ENCODE assay signal across 31 mouse cellular contexts in genomic region chr11:95279061-95279659, GRCm38 (mm10). TPM values are rescaled to one million over a fixed set of nuclear protein-coding genes. Genes with fewer than 3 reads are reported as not detected.
DNase-seq lines count a peak whose midpoint lies in the region; TF ChIP-seq lines count a peak whose summit lies in the region.
"Had no signal": no experiment of that assay in that cellular context is flagged by ENCODE, and none has a peak within 500 bp of the region (broad histone marks: within the 10 kb centered on the region; RNA-seq: fewer than 3 reads in every experiment).

No protein-coding gene starts in this region.

- no peak overlapping the region for H3K9ac ChIP-seq in MEL (ENCODE audit: control insufficient read depth, low read depth, low read length, poor library complexity, severe bottlenecking)
- H3K9ac ChIP-seq: embryonic facial prominence, embryonic 13.5 days; forebrain, embryonic 12.5 days; heart, embryonic 13.5 days; hindbrain, embryonic 12.5 days; neural tube, embryonic 12.5 days had no signal

- TF ChIP-seq EP300 in MEL (IDR thresholded peaks at IDR 0.05; ENCODE audit: low read depth in 1 of 2, low read length in 2 of 2): no peak

- no peak overlapping the region for H3K4me3 ChIP-seq in gastrocnemius, adult 2 months
- no peak overlapping the region for H3K4me3 ChIP-seq in left cerebral cortex, adult 2 months
- no peak overlapping the region for H3K4me3 ChIP-seq in MEL (ENCODE audit: control insufficient read depth in 1 of 2, insufficient read depth in 1 of 2, low read depth in 2 of 2, low read length in 2 of 2)
- H3K4me3 ChIP-seq: embryonic facial prominence, embryonic 13.5 days; erythroblast, embryonic 14.5 days; forebrain, embryonic 12.5 days; heart, embryonic 13.5 days; hindbrain, embryonic 12.5 days; megakaryocyte, embryonic 14.5 days; neural tube, embryonic 12.5 days had no signal

- no peaks in the 10 kb centered on the region for H3K9me3 ChIP-seq in MEL (replicated peaks; ENCODE audit: insufficient read depth, low read length)
- H3K9me3 ChIP-seq: embryonic facial prominence, embryonic 13.5 days; forebrain, embryonic 12.5 days; heart, embryonic 13.5 days; hindbrain, embryonic 12.5 days; megakaryocyte, embryonic 14.5 days; neural tube, embryonic 12.5 days had no signal

- intact Hi-C loops in gastrocnemius, adult 2 months (cut with DNase I): no loop called here
- intact Hi-C loops in left cerebral cortex, adult 2 months (cut with DNase I): no loop called here

- TF ChIP-seq RAD21 in MEL (IDR thresholded peaks at IDR 0.05; ENCODE audit: low read depth, low read length): peak; percentile 17

- peak; percentile 20; the same call in 1 of the 2 replicates for TF ChIP-seq CTCF in gastrocnemius, adult 2 months (IDR thresholded peaks at IDR 0.05)
- TF ChIP-seq CTCF in left cerebral cortex, adult 2 months (IDR thresholded peaks at IDR 0.05): peak; percentile 26
- peak in 2 of 3 experiments; percentile 3 to 49; a peak in 2 of 6 replicates for TF ChIP-seq CTCF in MEL (IDR thresholded peaks at IDR 0.05 in 2 of 3, conservative IDR thresholded peaks at IDR 0.05 in 1 of 3; ENCODE audit: control insufficient read depth in 1 of 3, insufficient read depth in 1 of 3, low read depth in 2 of 3, low read length in 3 of 3, poor library complexity in 1 of 3, severe bottlenecking in 1 of 3)

- H3K79me2 ChIP-seq in MEL (ENCODE audit: control insufficient read depth, insufficient read depth, low read length, poor library complexity): no peaks in the 10 kb centered on the region

- no peaks in the 10 kb centered on the region for H3K27me3 ChIP-seq in MEL (ENCODE audit: control insufficient read depth in 1 of 2, insufficient read depth in 2 of 2, low read length in 2 of 2)
- H3K27me3 ChIP-seq: embryonic facial prominence, embryonic 13.5 days; forebrain, embryonic 12.5 days; heart, embryonic 13.5 days; hindbrain, embryonic 12.5 days; megakaryocyte, embryonic 14.5 days; neural tube, embryonic 12.5 days had no signal

- peaks cover 0 to 78% of the 10 kb centered on the region in 2 experiments; a peak in 2 of 4 replicates for H3K36me3 ChIP-seq in MEL (ENCODE audit: control insufficient read depth in 1 of 2, insufficient read depth in 2 of 2, low read length in 2 of 2)

- no peaks in the 10 kb centered on the region for H3K4me1 ChIP-seq in MEL (ENCODE audit: control insufficient read depth in 1 of 2, insufficient read depth in 2 of 2, low read length in 2 of 2)
- H3K4me1 ChIP-seq: embryonic facial prominence, embryonic 13.5 days; forebrain, embryonic 12.5 days; hindbrain, embryonic 12.5 days; neural tube, embryonic 12.5 days had no signal

- no peak overlapping the region for H3K27ac ChIP-seq in gastrocnemius, adult 2 months
- H3K27ac ChIP-seq in left cerebral cortex, adult 2 months: no peak overlapping the region
- H3K27ac ChIP-seq in MEL (ENCODE audit: control insufficient read depth, low read depth, low read length): no peak overlapping the region
- H3K27ac ChIP-seq: embryonic facial prominence, embryonic 13.5 days; forebrain, embryonic 12.5 days; heart, embryonic 13.5 days; hindbrain, embryonic 12.5 days; neural tube, embryonic 12.5 days had no signal

- no peak for DNase-seq in gastrocnemius, adult 2 months
- DNase-seq in gastrocnemius, adult 18-20 months (ENCODE audit: low spot score): no peak
- no peak for DNase-seq in left cerebral cortex, adult 2 months (ENCODE audit: extremely low spot score in 1 of 2, low spot score in 2 of 2)
- DNase-seq in left cerebral cortex, adult 8-10 months (ENCODE audit: low spot score in 2 of 2): no peak
- peak; percentile 46 for DNase-seq in 416B (ENCODE audit: low read depth)
- DNase-seq in MEL (ENCODE audit: low read depth, low spot score): peak; percentile 44
- no peak for DNase-seq in cerebellum, adult 9-11 months
- no peak for DNase-seq in kidney, postnatal 10 days
- DNase-seq: adrenal gland, adult 2 months; B cell, adult 2 months; cerebellum, adult 11 months; cerebellum, postnatal 14 days; gastrocnemius, postnatal 10 days; heart, adult 11 months; heart, postnatal 14 days; kidney, adult 8-10 months; kidney, postnatal 25 days; lung, adult 2 months; lung, postnatal 36 days; midbrain, embryonic 14.5 days; right cerebral cortex, postnatal 14 days; thymus, postnatal 4 days had no signal

- TF ChIP-seq POLR2A in MEL (IDR thresholded peaks at IDR 0.05; ENCODE audit: control insufficient read depth in 1 of 2, insufficient read depth in 1 of 2, low read depth in 1 of 2, low read length in 2 of 2, poor library complexity in 1 of 2): no peak

TF ChIP-seq in MEL, 35 proteins besides CTCF, POLR2A, EP300 and RAD21:
- no peak for TF ChIP-seq JUND (IDR thresholded peaks at IDR 0.05; ENCODE audit: low read depth, low read length)
- no peak for TF ChIP-seq CHD1 (IDR thresholded peaks at IDR 0.05; ENCODE audit: low read depth, low read length)
- TF ChIP-seq CHD2 (IDR thresholded peaks at IDR 0.05; ENCODE audit: low read length): no peak
- TF ChIP-seq UBTF (IDR thresholded peaks at IDR 0.05; ENCODE audit: borderline replicate concordance, insufficient read depth, low read depth, low read length): no peak
- TF ChIP-seq ZNF384 (IDR thresholded peaks at IDR 0.05; ENCODE audit: low read depth, low read length): peak; percentile 35; the same call in 1 of the 2 replicates
- no peak for TF ChIP-seq USF1 (IDR thresholded peaks at IDR 0.05; ENCODE audit: low read depth, low read length)
- TF ChIP-seq MEF2A (IDR thresholded peaks at IDR 0.05; ENCODE audit: extremely low read depth, insufficient replicate concordance, low read depth, low read length, poor library complexity, severe bottlenecking): no peak
- no peak for TF ChIP-seq HCFC1 (IDR thresholded peaks at IDR 0.05; ENCODE audit: low read depth, low read length)
- TF ChIP-seq MAFK (IDR thresholded peaks at IDR 0.05; ENCODE audit: borderline replicate concordance, low read depth, low read length): peak; percentile 70; the same call in 1 of the 2 replicates
- no peak for TF ChIP-seq ELF1 (IDR thresholded peaks at IDR 0.05; ENCODE audit: low read depth, low read length)
- no peak for TF ChIP-seq MAX (IDR thresholded peaks at IDR 0.05; ENCODE audit: low read length)
- no peak for TF ChIP-seq SIN3A (IDR thresholded peaks at IDR 0.05; ENCODE audit: low read length)
- no peak for TF ChIP-seq BHLHE40 (IDR thresholded peaks at IDR 0.05; ENCODE audit: borderline replicate concordance, low read depth, low read length)
- 0 out of 2 replicates have a peak, but pooled peaks have one; percentile 49 for TF ChIP-seq MYC (IDR thresholded peaks at IDR 0.05; ENCODE audit: low read depth, low read length)
- no peak for TF ChIP-seq USF2 (IDR thresholded peaks at IDR 0.05; ENCODE audit: borderline replicate concordance in 1 of 2, insufficient read depth in 1 of 2, low read depth in 1 of 2, low read length in 2 of 2)
- no peak for TF ChIP-seq TAL1 (IDR thresholded peaks at IDR 0.05; ENCODE audit: low read length)
- no peak for TF ChIP-seq TBP (IDR thresholded peaks at IDR 0.05; ENCODE audit: low read depth, low read length)
- TF ChIP-seq MXI1 (IDR thresholded peaks at IDR 0.05; ENCODE audit: low read depth, low read length): no peak
- no peak for TF ChIP-seq RCOR1 (IDR thresholded peaks at IDR 0.05; ENCODE audit: low read depth, low read length)
- no peak for TF ChIP-seq E2F4 (IDR thresholded peaks at IDR 0.05; ENCODE audit: borderline replicate concordance, low read depth, low read length)
- no peak for TF ChIP-seq GATA1 (IDR thresholded peaks at IDR 0.05; ENCODE audit: low read depth, low read length)
- TF ChIP-seq NELFE (IDR thresholded peaks at IDR 0.05; ENCODE audit: low read depth, low read length): no peak
- TF ChIP-seq ZC3H11A (IDR thresholded peaks at IDR 0.05; ENCODE audit: low read depth, low read length): no peak
- no peak for TF ChIP-seq POLR2AphosphoS5 (IDR thresholded peaks at IDR 0.05; ENCODE audit: borderline replicate concordance, low read depth, low read length)
- no peak for TF ChIP-seq NRF1 (IDR thresholded peaks at IDR 0.05; ENCODE audit: insufficient read depth, low read depth, low read length, poor library complexity, severe bottlenecking)
- TF ChIP-seq POLR2AphosphoS2 (IDR thresholded peaks at IDR 0.05; ENCODE audit: low read length): no peak

RNA-seq across cellular contexts. Expression of gene Tac4, which starts 17.8 kb away (rescaled TPM):
- not detected for total RNA-seq in gastrocnemius, adult 2 months (2021)
- total RNA-seq in gastrocnemius, adult 18-20 months (2021): not detected
- not detected for total RNA-seq in left cerebral cortex, adult 2 months (2021)
- total RNA-seq in left cerebral cortex, adult 8-10 months (2022): not detected
- 0.20 and 0.39 TPM in 2 replicates for total RNA-seq in MEL (2012; rRNA removed)
- polyA plus RNA-seq in MEL (2012; ENCODE audit: insufficient read depth in 1 of 2, insufficient read length in 2 of 2, low read depth in 1 of 2, low replicate concordance in 2 of 2, missing spikeins in 1 of 2): under 1 TPM in 1 of 2 experiments, not detected in 1; 0.07 TPM
- total RNA-seq: adrenal gland, adult 2 months; gastrocnemius, postnatal 10 days; heart, postnatal 14 days; left cerebral cortex, postnatal 36 days had no signal
- polyA plus RNA-seq: adrenal gland, adult 2 months; embryonic facial prominence, embryonic 13.5 days; erythroblast, embryonic 14.5 days; heart, embryonic 13.5 days; midbrain, embryonic 14.5 days; neural tube, embryonic 12.5 days; stomach, embryonic 14.5 days had no signal

RNA-seq across cellular contexts. Expression of gene Kat7, which starts 30.9 kb away (rescaled TPM):
- 10 to 100 TPM; 21.5 to 23.9 TPM for total RNA-seq in gastrocnemius, adult 2 months (2021)
- 10 to 100 TPM; 19.7 to 23.9 TPM for total RNA-seq in gastrocnemius, adult 18-20 months (2021)
- total RNA-seq in left cerebral cortex, adult 2 months (2021): 10 to 100 TPM; 72.3 to 77.2 TPM
- 100 to 1,000 TPM in 1 of 4 experiments, 10 to 100 TPM in 3; 72.6 to 100 (median 82.6) TPM for total RNA-seq in left cerebral cortex, adult 8-10 months (2022)
- 81.4 and 83.1 TPM in 2 replicates for total RNA-seq in MEL (2012; rRNA removed)
- polyA plus RNA-seq in MEL (2012; ENCODE audit: insufficient read depth in 1 of 2, insufficient read length in 2 of 2, low read depth in 1 of 2, low replicate concordance in 2 of 2, missing spikeins in 1 of 2): 100 to 1,000 TPM in 1 of 2 experiments, 10 to 100 TPM in 1; 95.4 to 100 TPM

RNA-seq across cellular contexts. Expression of gene Fam117a, which starts 57.7 kb away (rescaled TPM):
- 1 to 10 TPM; 1.5 to 2.1 TPM for total RNA-seq in gastrocnemius, adult 2 months (2021)
- total RNA-seq in gastrocnemius, adult 18-20 months (2021): 1 to 10 TPM; 1.6 to 2.6 TPM
- total RNA-seq in left cerebral cortex, adult 2 months (2021): 1 to 10 TPM; 3.0 to 3.6 TPM
- 1 to 10 TPM; 5.6 to 9.0 (median 6.2) TPM for total RNA-seq in left cerebral cortex, adult 8-10 months (2022)
- total RNA-seq in MEL (2012; rRNA removed): 37.1 and 49.9 TPM in 2 replicates
- polyA plus RNA-seq in MEL (2012; ENCODE audit: insufficient read depth in 1 of 2, insufficient read length in 2 of 2, low read depth in 1 of 2, low replicate concordance in 2 of 2, missing spikeins in 1 of 2): 100 to 1,000 TPM in 1 of 2 experiments, not detected in 1; 116 TPM

Comparison
In these comparisons a context has a peak if more than half of its experiments do, and no peak if none do; other contexts are left out.
1. DNase-seq: peak in 416B (single experiment) and MEL (single experiment); none in gastrocnemius, adult 2 months (single experiment), gastrocnemius, adult 18-20 months (single experiment), left cerebral cortex, adult 2 months (0 of 2), left cerebral cortex, adult 8-10 months (0 of 2), cerebellum, adult 9-11 months (single experiment) and kidney, postnatal 10 days (single experiment).
2. Peak in every context shown above with its lines, with median percentiles within 50 percentile points of each other: CTCF ChIP-seq.